ENCODE assay signal across 29 mouse cellular contexts in genomic region chr9:21653253-21653652, GRCm38 (mm10). TPM values are rescaled to one million over a fixed set of nuclear protein-coding genes. Genes with fewer than 3 reads are reported as not detected.
DNase-seq lines count a peak whose midpoint lies in the region; ATAC-seq and TF ChIP-seq lines count a peak whose summit lies in the region.
"Had no signal": no experiment of that assay in that cellular context is flagged by ENCODE, and none has a peak within 500 bp of the region (broad histone marks: within the 10 kb centered on the region; RNA-seq: fewer than 3 reads in every experiment).

No protein-coding gene starts in this region.

- no peak overlapping the region for H3K4me3 ChIP-seq in heart, embryonic 13.5 days
- H3K4me3 ChIP-seq in thymus, adult 2 months (ENCODE audit: control insufficient read depth, insufficient read depth, low read length) = no peak overlapping the region
- H3K4me3 ChIP-seq: embryonic facial prominence, embryonic 10.5 days; embryonic facial prominence, embryonic 13.5 days; erythroblast, embryonic 14.5 days; forebrain, embryonic 12.5 days; forebrain, embryonic 15.5 days; heart, adult 2 months had no signal

- intact Hi-C loops in heart, postnatal 36 days (cut with DNase I) = no loop called here

- peaks cover 22% of the 10 kb centered on the region for H3K4me1 ChIP-seq in heart, embryonic 13.5 days
- peaks cover 10% of the 10 kb centered on the region for H3K4me1 ChIP-seq in thymus, adult 2 months (replicated peaks; ENCODE audit: control insufficient read depth, insufficient read depth, low read length)
- H3K4me1 ChIP-seq: embryonic facial prominence, embryonic 10.5 days; embryonic facial prominence, embryonic 13.5 days; forebrain, embryonic 12.5 days; forebrain, embryonic 15.5 days had no signal

- H3K4me2 ChIP-seq in heart, embryonic 13.5 days = no peak overlapping the region
- H3K4me2 ChIP-seq: embryonic facial prominence, embryonic 13.5 days; forebrain, embryonic 12.5 days; forebrain, embryonic 15.5 days; heart, embryonic 11.5 days; hindbrain, embryonic 14.5 days had no signal

- peaks cover 92% of the 10 kb centered on the region for H3K36me3 ChIP-seq in heart, embryonic 13.5 days
- H3K36me3 ChIP-seq in thymus, adult 2 months (ENCODE audit: control insufficient read depth, insufficient read depth, low read length) = peaks cover 43% of the 10 kb centered on the region

- no peak for DNase-seq in heart, postnatal 36 days
- DNase-seq in thymus, adult 2 months = peak; percentile 6
- no peak for DNase-seq in thymus, postnatal 14 days
- DNase-seq in 416B (ENCODE audit: low read depth) = peak; percentile 19
- DNase-seq: adrenal gland, adult 8-10 months; adrenal gland, postnatal 25 days; B cell, adult 2 months; cerebellum, adult 11-12 months; cerebellum, adult 8-10 months; cerebellum, postnatal 10 days; cerebellum, postnatal 36 days; embryo, embryonic 11 days; gastrocnemius, postnatal 10 days; gastrocnemius, postnatal 36 days; heart, adult 2 months; heart, postnatal 4 days had no signal

- TF ChIP-seq CTCF in thymus, adult 2 months (IDR thresholded peaks at IDR 0.05; ENCODE audit: borderline replicate concordance, control insufficient read depth, extremely low read depth, insufficient read depth, low read length, poor library complexity) = no peak

- ATAC-seq in heart, embryonic 13.5 days (ENCODE audit: extremely low read depth, insufficient number of reproducible peaks, low FRiP score, low TSS enrichment) = no peak
- ATAC-seq in megakaryocyte-erythroid progenitor cell, adult 5-6 weeks (replicated peaks; ENCODE audit: low FRiP score, low TSS enrichment, poor library complexity, severe bottlenecking) = peak; percentile 56; the same call in 1 of the 2 replicates
- no peak for ATAC-seq in frontal cortex, adult (ENCODE audit: low TSS enrichment)
- ATAC-seq: activated CD4-positive, CD25-positive, alpha-beta regulatory T cell, adult 4 months; forebrain, embryonic 15.5 days; hindbrain, postnatal 0 days; inflammation-experienced regulatory T-cells, adult 6 months had no signal

- H3K9me3 ChIP-seq in heart, embryonic 13.5 days = no peaks in the 10 kb centered on the region
- H3K9me3 ChIP-seq: embryonic facial prominence, embryonic 10.5 days; embryonic facial prominence, embryonic 13.5 days; forebrain, embryonic 12.5 days; forebrain, embryonic 15.5 days had no signal

- WGBS in heart, embryonic 13.5 days = 67% methylated on average over 2 of the region's 2 CpGs
- 1% methylated on average over 2 of the region's 2 CpGs for WGBS in thymus, adult 2 months

- TF ChIP-seq POLR2A in thymus, adult 2 months (IDR thresholded peaks at IDR 0.05; ENCODE audit: control insufficient read depth, extremely low read depth, insufficient read depth, low read length, poor library complexity) = no peak

- no peaks in the 10 kb centered on the region for H3K27me3 ChIP-seq in heart, embryonic 13.5 days (replicated peaks)
- H3K27me3 ChIP-seq in thymus, adult 2 months (ENCODE audit: control insufficient read depth, insufficient read depth, low read length) = no peaks in the 10 kb centered on the region
- H3K27me3 ChIP-seq: embryonic facial prominence, embryonic 13.5 days; forebrain, embryonic 12.5 days; forebrain, embryonic 15.5 days had no signal

- 0 out of 2 replicates have a peak overlapping the region, but pooled peaks have one; percentile 24 for H3K27ac ChIP-seq in heart, embryonic 13.5 days (replicated peaks)
- H3K27ac ChIP-seq in thymus, adult 2 months (ENCODE audit: control insufficient read depth, insufficient read depth, low read length) = peak overlapping the region; percentile 46
- H3K27ac ChIP-seq: embryonic facial prominence, embryonic 10.5 days; embryonic facial prominence, embryonic 13.5 days; forebrain, embryonic 12.5 days; forebrain, embryonic 15.5 days; heart, adult 2 months; hindbrain, embryonic 14.5 days; hindbrain, postnatal 0 days had no signal

- H3K9ac ChIP-seq in heart, embryonic 13.5 days = 0 out of 2 replicates have a peak overlapping the region, but pooled peaks have one; percentile 5
- H3K9ac ChIP-seq: embryonic facial prominence, embryonic 13.5 days; forebrain, embryonic 12.5 days; forebrain, embryonic 15.5 days; hindbrain, embryonic 14.5 days had no signal

RNA-seq across cellular contexts. Expression of gene Smarca4, which starts 37.3 kb away (rescaled TPM):
- 56.1 and 57.9 TPM in 2 replicates for polyA plus RNA-seq in heart, embryonic 13.5 days (2015; fragmentation: Nextera tagmentation; extraction: Ambion mirVana)
- total RNA-seq in heart, postnatal 36 days (2021) = 10 to 100 TPM; 48.6 to 51.4 TPM
- 156 and 191 TPM in 2 replicates for polyA plus RNA-seq in thymus, adult 2 months (2012; rRNA removed)
- total RNA-seq in megakaryocyte-erythroid progenitor cell, adult 5-6 weeks (2014; fragmentation: Nextera tagmentation) = 96.0 and 106 TPM in 2 replicates
- 55.3 and 82.3 TPM in 2 replicates for total RNA-seq in megakaryocyte-erythroid progenitor cell, adult 5-6 weeks (2017)

Comparison
In these comparisons a context has a peak if more than half of its experiments do, and no peak if none do; other contexts are left out.
1. DNase-seq: peak in thymus, adult 2 months (single experiment) and 416B (single experiment); none in heart, postnatal 36 days (0 of 2) and thymus, postnatal 14 days (single experiment).